Mouse (Mus musculus): Measurements from ENCODE around the gene Tet2. TPM values are rescaled to one million over a fixed set of nuclear protein-coding genes. Genes with fewer than 3 reads are reported as not detected.
"Not testable (repeated sequence)": the region's sequence is repeated elsewhere in the genome, so short reads cannot be mapped to it uniquely, and the experiment has no call there.

Gene Tet2
- total RNA-seq (2021), result 10 to 100 TPM; 34.1 to 39.5 TPM
- long read RNA-seq, experiment 1, partial matches to known transcripts, result 1 of 4 reads
- long read RNA-seq, experiment 1, other reads (novel, unspliced or antisense), result 3 of 4 reads
- long read RNA-seq, experiment 2, partial matches to known transcripts, result 0 of 1 reads
- long read RNA-seq, experiment 2, other reads (novel, unspliced or antisense), result 0 of 1 reads

DNA sequence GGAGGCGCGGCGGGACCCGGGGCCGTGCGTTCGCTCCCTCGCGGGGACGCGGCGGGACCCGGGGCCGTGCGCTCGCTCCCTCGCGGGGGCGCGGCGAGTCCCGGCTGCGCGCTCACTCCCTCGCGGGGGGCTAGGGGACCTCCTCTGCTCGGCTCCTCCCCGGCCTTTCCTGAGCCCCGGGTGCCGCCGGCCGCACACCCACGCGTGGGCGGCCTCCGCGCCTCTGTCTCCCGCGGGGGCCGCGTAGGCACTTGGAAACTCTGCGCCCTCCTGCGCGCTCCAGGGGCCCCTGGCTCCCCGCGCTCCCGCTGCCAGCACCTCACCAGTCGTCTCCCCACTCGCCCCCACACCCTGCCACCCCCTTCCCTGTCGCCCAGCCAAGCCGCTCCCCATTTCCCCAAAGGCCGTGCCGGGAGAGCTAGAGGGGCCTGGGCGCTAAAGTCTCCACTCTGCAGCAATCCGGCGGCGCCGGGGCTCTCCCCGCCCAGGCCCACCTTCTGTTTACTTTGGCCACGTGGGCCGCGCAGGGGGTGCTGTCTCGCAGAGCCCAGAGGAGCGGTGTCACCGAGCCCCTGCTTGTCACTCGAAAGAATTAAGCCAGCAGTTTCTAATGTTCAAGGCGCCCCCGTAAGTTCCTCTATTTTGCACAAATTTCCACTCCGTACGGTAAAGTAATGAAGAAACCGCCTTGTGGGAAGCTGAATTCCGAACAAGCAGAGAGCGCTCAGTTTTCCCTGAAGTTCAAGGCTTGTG lies at the start of gene Tet2:
Gene Tet2 (minus strand): TSS at position 589 of the 753 bp plus-strand sequence.
- DNase-seq, result peak; percentile 74 to 82

DNA sequence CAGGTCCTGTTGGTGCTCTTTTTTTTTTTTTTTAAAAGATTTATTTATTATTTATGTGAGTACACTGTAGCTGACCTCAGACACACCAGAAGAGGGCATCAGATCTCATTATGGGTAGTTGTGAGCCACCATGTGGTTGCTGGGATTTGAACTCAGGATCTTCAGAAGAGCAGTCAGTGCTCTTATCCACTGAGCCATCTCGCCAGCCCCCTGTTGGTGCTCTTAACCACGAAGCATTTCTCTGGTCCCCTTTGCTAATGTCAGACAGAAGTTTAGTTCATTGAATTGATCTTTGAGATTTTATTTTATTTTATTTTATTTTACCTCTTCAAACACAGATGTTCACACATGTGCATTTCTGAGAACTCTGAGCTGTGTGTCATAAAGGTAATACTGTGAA lies 48.1 kb upstream of the Tet2 start:
- not testable (repeated sequence) for DNase-seq

DNA sequence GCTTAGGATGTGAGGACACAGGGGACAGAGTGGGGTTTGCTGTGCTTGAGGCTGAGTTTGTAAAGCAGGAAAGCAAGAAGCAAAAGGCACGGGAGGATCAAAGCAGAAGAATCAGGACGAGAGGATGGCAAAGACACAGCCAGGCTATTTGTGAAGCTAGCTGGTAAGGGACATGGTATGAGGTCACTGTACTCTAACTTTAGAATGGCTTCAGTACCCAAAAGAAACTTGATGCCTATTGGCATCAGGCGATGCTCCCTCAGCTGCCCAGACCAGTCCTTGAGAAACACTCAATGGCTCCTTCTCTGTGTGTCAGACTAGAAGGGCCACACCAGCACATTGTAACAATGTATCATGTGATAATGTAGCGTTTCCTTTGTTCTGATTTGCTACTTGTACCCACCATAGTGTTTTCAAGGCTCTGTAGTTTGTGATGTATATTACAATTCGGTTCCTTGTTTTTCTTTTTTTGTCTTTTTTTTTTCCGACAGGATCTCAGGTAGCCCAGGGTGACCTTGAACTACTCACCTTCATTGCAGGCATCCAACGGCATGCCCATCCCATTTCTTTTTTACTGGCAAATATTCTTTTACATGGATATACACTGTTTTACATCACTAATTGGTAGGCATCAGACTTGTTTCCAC lies 45.7 kb upstream of the Tet2 start:
- no peak for DNase-seq

DNA sequence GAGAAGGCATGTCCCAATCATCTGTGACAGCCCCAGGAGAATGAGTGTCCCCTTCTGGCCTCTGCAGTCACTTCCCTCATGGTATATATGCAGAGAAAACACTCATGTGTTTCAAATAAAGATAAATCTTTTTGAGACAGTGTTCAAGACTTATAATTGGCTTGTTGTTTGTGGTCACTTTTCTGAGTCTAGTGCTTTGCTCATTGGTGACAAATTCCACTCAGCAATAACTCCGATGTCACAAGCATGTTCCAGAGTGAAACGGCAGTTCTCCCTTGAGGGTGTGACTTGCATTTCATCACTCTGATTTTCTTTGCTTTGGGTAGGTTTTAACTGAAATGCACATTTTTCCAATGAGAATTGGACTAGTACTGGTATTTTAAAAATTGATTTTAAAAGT lies 40.1 kb upstream of the Tet2 start:
- no peak for DNase-seq

DNA sequence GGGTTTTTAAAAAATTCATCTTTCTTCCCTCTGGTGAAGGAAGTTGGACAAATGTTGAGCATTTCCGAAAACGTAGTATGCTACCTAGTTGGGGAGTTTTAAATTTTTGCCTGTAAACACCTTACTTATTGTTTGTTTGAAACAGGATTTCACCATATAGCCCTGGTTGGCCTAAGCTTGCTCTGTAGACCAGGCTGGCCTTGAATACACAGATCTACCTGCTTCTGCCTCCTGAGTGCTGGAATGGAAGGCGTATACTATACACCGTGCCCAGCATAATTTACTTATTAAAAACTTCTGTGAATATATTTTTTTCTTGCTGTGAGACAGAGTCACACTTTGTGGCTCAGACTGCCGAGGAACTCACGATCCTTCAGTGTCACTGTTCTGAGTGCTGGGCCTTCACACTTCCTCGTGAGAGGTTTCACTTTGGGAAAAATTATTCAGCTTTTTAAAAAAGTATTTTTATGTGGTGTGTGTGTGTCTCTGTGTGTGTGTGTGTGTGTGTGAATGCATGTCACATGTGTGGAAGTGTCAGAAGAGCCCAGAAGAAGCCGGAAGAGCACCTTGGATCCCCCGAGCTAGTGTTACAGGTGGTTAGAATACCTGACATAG lies 38.6 kb upstream of the Tet2 start:
- no peak for DNase-seq

DNA sequence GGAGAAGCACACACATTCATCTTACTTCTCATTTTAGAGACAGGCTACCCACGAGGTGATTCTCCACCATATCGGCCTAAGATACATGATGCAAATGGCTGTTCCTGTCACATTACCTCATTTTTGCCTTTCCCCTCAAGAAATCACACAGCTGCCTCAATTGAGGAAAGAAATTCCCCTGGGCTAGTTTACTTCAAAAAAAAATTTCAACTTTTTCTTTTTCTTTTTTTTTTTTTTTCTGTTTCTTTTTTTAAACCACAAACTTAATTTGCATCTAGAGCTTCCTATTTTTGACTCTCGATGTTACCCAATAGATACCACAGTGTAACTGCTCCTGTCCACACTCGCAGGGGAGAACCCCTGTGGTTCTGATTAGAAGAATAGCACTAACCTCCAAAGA lies 38.0 kb upstream of the Tet2 start:
- no peak for DNase-seq

DNA sequence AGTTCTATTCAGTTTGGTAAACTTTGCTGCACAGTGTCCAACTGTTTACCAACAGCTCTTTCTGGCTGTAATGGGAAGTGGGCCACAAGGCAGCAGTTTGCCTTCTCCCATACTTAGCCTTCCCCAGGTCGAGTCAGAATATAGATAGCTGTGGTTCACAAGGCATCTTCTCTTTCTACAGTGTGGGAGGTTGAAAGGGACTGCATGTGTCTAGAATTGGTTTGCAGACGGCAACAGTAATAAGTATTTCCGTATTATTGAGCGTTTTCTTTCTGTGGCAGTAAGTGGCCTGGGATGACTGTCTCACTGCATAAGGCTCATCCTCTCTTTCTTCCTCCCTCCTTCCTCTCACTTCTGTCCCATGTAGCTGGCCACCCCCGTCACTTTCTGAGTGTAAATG lies 37.2 kb upstream of the Tet2 start:
- DNase-seq, result no peak

DNA sequence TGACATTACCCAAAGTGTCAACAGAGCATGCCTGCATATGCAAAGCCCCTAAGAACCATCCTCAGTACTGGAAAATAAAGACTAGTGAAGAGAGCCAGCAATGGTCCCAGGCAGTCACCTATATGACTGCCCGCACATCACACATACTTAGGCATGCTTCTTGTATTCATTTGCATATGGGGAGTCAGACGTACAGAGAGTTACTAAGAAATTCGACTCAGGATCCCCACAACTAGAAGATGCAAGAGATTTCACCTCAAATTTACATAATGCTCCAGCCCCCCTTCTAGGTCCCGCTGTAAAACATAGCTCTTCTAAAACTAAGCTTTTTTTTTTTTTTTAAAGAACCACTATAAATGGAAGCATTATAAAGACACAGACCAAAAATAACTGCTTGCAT lies 36.6 kb upstream of the Tet2 start:
- DNase-seq, result no peak

DNA sequence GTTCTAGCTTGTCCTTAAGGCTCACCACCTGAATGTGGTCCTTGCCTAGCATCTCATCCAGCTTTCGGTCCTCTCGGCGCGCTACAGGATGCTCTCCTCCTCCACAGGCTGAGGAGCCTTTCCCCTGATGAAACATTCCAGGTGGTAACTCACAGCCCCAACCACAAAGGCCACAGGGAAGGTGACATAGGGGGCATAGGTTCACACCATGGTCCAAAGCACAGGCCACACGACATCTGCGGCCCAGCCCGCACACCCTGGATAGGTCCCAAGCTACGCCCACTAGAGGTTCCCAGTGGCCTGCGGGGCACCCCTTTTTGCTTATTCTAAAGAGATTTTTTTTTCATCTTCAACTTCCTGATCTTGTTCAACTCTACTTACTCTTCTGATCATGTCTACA lies 34.7 kb upstream of the Tet2 start:
- no peak for DNase-seq

DNA sequence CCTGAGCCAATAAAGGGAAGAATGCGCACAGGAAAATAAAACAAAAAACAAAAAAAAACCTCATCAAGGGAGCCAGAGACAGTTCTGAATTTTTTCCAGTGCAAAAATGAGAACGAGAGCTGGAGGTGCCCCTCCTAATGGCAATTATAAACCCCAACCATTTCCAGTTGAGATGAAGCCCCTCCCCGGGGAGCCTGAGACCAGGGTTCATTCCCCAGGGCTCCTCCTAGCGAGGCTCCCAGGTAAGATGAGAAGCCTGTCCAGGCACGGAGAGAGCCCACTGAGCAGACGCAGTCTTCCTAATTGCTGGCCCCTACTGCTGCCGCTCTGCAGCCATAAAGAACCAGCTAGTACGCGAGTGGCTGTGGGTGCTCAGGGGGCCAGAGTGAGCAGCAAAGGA lies 34.2 kb upstream of the Tet2 start:
- DNase-seq, result no peak

DNA sequence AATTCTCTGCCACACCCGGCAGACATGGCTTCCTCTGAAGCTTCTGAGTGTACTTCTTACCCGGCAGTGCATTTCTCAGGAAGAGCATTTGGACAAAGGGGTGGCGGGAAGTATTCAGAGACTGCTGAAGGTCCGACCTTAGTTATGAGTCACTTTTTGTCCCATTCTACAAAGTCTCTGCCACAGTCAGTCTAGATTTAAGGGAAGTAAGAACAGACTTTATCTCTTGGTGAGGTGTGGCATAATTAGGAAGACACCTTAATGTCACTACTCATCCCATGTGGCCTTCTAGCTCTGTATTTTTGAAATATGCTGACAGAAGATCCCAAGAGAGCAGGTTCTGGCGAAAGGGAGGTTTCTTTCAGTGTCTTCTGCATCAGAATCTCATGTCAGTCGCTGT lies 30.0 kb upstream of the Tet2 start:
- DNase-seq, result no peak

DNA sequence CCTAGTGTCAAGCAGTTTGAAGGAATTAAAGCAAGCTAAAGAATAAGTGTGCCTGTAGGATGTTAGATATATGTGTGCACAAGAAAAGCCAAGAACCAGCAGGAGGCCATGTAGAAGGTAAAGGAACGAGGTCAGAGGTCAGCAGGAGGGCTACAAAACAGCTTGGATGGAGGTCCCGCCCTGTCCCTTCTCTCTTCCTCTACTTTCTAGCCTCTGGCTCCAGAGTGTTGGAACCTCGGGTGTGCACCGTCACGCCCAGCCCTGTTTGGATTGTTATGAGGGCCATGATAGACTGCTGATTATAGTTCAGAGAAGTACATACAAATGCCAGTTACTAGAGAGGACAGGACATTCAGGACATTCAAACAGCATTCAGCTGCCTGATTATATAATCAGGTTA lies 27.0 kb upstream of the Tet2 start:
- no peak for DNase-seq

DNA sequence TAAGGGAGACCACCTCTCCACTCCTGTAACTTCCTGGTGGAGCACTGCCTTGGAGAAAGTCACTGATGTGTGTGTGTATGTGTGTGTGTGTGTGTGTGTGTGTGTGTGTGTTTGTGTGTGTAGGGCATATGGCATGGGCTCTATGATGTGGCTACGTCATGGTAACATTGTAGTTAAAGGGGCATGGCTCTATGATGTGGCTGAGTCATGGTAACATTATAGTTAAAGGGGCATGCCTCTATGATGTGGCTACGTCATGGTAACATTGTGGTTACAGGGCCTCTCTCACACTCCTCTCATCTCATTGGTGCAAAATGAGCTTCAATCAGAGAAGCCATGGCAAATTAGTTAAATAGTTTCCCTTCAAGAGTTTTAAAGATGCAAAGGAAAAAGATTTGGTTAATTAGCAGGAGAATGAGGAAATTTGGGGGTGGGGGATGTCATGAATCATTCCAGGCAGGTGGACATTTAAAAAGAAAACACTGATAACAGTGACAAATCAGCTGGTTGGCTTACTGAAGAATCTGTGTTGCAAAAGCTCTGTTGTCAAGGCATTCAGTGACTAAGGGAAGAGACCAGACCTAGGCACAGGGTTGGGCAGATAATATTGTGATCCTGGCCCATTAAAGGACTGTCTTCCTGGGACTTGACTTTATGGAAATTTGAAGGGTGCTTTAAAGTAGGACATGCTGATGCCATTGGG lies 18.7 kb upstream of the Tet2 start:
- no peak for DNase-seq

DNA sequence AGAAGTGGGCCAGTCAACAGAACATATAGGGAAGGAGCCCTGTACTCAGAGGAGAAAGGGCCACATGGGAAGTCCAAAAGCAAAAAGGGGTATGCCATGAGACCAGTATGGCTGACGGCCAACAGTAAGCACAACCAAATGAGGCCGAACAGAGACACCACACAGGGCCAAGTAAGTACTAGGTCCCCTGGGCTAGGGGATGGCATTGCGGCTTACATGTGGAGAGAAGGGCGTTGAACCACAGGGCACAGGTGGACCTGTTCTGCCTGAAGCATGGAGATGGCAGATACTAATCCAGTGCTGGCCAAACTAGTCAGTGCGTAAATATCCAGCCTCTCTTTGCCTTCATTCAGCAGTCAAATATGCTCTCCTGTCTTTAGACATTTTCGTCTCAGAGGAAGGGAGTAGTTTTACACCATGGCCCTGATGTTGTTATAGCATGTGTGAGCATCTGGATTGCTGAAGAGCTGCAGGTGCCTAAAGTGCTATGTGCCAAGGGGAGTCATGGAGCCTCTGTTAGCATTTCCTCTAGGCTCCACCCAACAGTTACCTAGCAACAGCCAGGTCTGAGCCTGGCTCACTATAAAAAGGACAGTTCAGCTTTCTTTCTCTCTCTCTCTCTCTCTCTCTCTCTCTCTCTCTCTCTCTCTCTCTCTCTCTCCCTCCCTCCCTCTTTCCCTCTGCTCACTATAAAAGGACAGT lies 14.6 kb upstream of the Tet2 start:
- no peak for DNase-seq

DNA sequence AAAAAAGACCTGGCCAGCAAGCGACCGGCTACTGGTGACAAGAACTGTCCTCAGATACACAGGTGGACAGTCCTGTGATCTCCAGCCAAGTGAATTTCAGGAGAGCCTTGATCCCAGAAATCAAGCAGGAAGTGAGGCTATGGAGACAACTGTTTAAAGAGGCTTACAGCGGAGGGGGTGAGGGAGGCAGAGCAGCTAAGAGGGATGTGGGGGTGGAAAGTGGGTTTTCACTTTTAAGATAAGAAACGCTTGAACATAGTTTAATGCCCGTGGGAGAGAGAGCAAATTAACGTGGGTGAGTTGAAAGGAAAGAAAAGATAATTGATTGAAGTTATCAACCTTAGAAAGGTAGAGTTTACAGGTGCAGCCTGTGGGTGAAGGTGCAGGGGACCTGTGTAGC lies 12.7 kb upstream of the Tet2 start:
- no peak for DNase-seq

DNA sequence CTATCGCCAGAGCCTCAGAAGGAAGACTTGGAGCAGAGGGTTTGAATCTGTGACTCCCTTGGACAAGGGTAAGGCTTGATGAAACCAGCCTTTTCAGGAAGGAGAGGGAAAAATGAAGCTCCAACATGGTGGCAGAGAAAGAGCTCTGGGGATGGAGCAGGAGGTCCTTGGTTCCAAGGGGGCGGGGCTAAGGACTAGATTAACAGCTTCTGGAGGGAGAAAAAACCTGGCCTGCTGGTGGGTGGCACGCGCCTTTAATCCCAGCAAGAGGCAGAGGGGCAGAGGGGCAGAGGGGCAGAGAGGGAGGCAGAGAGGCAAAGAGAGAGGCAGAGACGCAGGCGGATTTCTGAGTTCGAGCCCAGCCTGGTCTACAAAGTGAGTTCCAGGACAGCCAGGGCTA lies 12.2 kb upstream of the Tet2 start:
- no peak for DNase-seq

DNA sequence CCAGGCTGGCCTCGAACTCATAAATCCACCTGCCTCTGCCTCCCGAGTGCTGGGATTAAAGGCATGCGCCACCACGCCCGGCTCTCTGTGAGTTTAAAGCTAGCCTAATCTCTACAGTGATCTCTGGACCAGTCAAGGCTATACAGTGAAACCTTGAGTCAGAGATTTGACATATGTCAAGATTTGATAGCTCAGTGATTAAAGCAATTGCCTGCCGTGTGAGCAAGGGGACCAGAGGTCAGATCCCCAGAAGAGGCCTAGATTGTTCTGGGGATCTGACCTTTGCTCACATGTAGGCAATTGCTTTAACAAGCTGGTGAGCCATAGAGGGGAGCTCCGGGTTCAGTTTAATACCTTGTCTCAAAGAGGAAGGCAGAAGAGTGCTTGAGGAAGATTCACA lies 10.4 kb upstream of the Tet2 start:
- DNase-seq, result no peak

DNA sequence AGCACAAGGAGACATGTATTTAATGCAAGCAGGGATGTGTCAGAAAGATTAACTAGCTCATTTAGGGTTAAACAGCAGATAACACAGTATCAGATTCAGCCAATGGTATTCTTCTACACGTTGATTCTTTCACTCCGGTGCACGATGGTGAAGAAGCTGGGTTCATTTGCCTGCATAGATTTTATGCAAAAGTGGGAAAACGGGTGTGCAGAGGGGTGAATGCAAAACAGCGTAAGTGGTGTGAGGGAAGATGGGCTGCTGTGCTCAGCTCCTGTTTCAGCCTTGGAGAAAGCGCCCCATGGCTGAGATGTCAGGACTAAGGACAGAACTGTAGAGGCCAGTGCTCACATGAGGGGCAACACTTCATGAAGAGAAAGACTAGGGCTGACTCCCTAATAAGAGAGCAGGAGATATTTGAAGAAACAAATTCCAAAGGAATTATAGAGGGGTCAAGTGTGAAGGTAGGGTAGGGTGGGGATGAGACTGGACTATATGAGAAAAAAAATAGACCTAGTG lies 9.7 kb upstream of the Tet2 start:
- DNase-seq, result no peak

DNA sequence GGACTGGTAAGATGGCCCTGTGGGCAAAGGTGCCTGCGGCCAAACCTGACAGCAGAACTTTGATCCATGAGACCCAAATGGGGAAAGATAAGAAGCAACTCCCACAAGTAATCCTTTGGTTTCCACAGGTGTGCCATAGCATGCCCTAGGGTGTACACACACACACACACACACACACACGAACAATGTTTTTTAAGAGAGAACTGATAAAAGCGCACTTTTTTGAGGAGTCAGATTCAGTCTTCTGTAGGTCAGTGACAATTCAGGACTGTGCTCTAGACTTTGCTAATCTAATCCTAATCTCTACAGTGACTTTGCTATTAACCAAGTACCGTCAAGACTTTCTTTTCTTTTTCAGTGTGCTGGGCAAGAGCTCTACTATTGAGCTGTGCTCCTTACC lies 9.2 kb upstream of the Tet2 start:
- DNase-seq, result no peak

DNA sequence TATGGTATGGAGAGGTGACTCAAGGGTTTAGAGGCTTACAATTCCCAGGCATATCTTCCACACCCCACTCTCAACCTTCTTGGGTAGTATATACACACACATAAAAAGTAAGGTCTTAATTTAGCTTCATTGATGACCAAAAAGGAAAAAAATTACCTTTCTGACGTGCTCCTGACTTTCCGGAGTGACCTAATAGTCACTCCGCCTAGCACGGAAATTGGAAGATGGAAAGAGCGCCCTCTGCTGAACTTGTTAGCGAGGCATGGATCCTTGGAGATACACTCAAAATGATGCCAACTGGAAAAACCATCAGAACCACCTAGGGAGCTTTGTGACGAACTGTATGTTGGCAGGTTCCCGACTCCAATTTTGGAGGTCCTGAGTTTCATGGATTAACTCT lies 7.0 kb upstream of the Tet2 start:
- DNase-seq, result peak in 1 of 2 experiments; percentile 17

DNA sequence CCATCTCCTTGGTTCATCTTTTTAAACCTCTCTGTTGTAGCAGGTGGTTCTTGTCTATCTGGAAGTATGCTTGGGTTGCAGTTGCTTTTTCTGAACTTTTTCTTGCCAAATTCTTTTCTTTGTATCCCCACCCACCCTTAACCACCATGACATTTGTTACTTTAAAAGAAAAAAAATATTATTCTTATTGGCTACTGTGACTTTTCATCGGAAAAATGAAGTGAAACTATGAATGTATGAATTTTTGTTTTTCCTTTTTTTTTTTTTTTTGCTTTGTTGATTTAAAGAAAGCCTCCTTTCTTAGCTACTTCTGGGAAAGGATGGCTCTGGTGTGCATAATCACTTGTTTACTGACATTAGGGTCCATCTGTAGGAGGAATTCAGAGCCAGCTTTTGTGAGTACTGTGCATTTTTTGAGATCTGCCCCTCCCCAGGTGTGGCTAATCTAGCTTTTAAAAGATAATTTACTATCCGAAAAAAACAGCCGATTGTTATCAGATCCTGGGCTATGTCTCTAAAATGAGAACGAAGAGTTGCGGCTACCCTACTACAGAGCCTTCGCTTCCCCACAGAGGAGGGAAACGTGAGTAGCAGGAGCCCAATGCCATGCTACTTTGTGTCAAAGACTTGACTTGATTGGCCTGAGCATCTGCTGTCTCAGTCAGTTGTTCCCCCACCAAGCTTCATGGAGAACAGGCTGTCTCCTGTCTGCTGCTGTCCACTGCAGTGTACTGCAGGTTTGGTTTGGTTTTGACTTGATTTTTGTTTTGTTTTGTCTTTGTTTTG lies 4.6 kb upstream of the Tet2 start:
- DNase-seq, result no peak

All from adrenal gland, postnatal 36 days (tissue).